Mouse (Mus musculus) kidney, postnatal 14 days (tissue): ENCODE data around the gene Efna5.

Experiments
- DNase-seq: peaks from one replicate; pipeline ENCODE4 v3.0.0; 2022; ENCODE audit warnings: mixed read lengths

Efna5 gene

GRCm38 (mm10) chr17:62591581-62592435 is 289.3 kb downstream of the Efna5 start:
- DNase-seq: no peak

GRCm38 (mm10) chr17:62590685-62591460 is 290.2 kb downstream of the Efna5 start:
- DNase-seq: no peak

- no peak for DNase-seq
Measured at GRCm38 (mm10) chr17:62580127-62580526, 301.0 kb downstream of the Efna5 start.

- DNase-seq: no peak
Measured at GRCm38 (mm10) chr17:62579618-62580017, 301.5 kb downstream of the Efna5 start.

GRCm38 (mm10) chr17:62574499-62575265 is 306.4 kb downstream of the Efna5 start:
- DNase-seq: no peak

- DNase-seq: no peak
Measured at GRCm38 (mm10) chr17:62570101-62570500, 311.0 kb downstream of the Efna5 start.

- no peak for DNase-seq
Measured at GRCm38 (mm10) chr17:62568019-62568418, 313.1 kb downstream of the Efna5 start.

- no peak for DNase-seq
Measured at GRCm38 (mm10) chr17:62565632-62566031, 315.5 kb downstream of the Efna5 start.

- DNase-seq: no peak
Measured at GRCm38 (mm10) chr17:62562439-62562838, 318.7 kb downstream of the Efna5 start.

- DNase-seq: no peak
Measured at GRCm38 (mm10) chr17:62557215-62557614, 323.9 kb downstream of the Efna5 start.
